ENCODE assay signal across 16 mouse cellular contexts in genomic region chr1:113964431-113964830, GRCm38 (mm10).
"Had no signal": no experiment of that assay in that cellular context is flagged by ENCODE, and none has a peak within 500 bp of the region (broad histone marks: within the 10 kb centered on the region; RNA-seq: fewer than 3 reads in every experiment).

No protein-coding gene starts in this region.

- H3K9me3 ChIP-seq: lung, embryonic 15.5 days; megakaryocyte, embryonic 14.5 days; midbrain, embryonic 13.5 days; midbrain, embryonic 15.5 days; neural tube, embryonic 12.5 days had no signal

- DNase-seq: liver, postnatal 0 days; lung, adult 2 months; lung, postnatal 14 days; lung, postnatal 36 days; right cerebral cortex, postnatal 14 days; thymus, adult 18-20 months; thymus, postnatal 14 days; thymus, postnatal 4 days had no signal

- H3K4me1 ChIP-seq: lung, embryonic 15.5 days; megakaryocyte, embryonic 14.5 days; midbrain, embryonic 13.5 days; midbrain, embryonic 15.5 days; neural tube, embryonic 12.5 days had no signal

- H3K27me3 ChIP-seq: lung, embryonic 15.5 days; megakaryocyte, embryonic 14.5 days; midbrain, embryonic 13.5 days; midbrain, embryonic 15.5 days; neural tube, embryonic 12.5 days had no signal

- ATAC-seq: liver, postnatal 0 days; lung, postnatal 0 days; midbrain, embryonic 13.5 days; midbrain, embryonic 15.5 days had no signal

- H3K9ac ChIP-seq: liver, postnatal 0 days; lung, embryonic 15.5 days; midbrain, embryonic 13.5 days; midbrain, embryonic 15.5 days; neural tube, embryonic 12.5 days had no signal

- H3K27ac ChIP-seq: lung, embryonic 15.5 days; macrophage; midbrain, embryonic 13.5 days; midbrain, embryonic 15.5 days; neural tube, embryonic 12.5 days had no signal

- H3K4me2 ChIP-seq: lung, embryonic 15.5 days; midbrain, embryonic 11.5 days; midbrain, embryonic 13.5 days; midbrain, embryonic 15.5 days; neural tube, embryonic 12.5 days had no signal

- H3K4me3 ChIP-seq: lung, embryonic 15.5 days; megakaryocyte, embryonic 14.5 days; midbrain, embryonic 13.5 days; midbrain, embryonic 15.5 days; neural tube, embryonic 12.5 days had no signal

- H3K36me3 ChIP-seq: lung, embryonic 15.5 days; midbrain, embryonic 13.5 days; midbrain, embryonic 15.5 days; neural tube, embryonic 12.5 days had no signal
